Mouse (Mus musculus) thymus, postnatal 25 days (tissue): ENCODE results near the gene Svbp.

ENCODE experiments used
- DNase-seq: peaks from one replicate; pipeline ENCODE4 v3.0.0; 2022

Gene Svbp

DNA sequence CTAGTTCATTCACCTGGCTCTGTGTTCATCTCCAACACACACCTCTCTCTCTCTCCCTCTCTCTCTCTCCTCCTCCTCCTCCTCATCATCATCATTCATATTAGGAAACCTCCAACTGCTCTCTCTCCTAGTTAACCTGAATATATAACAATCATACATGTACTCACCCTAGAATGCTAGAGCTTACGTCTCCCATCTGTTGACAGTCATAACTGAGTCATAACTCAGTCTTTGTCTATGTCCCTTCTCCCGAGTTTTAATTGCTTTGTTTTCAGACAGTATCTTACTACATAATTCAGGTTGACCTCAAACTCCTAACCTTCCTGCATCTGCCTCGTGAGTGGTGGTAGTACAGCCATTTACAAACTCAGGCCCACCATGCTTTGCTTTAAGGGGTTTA, 3.8 kb upstream of the Svbp start:
- no peak for DNase-seq

DNA sequence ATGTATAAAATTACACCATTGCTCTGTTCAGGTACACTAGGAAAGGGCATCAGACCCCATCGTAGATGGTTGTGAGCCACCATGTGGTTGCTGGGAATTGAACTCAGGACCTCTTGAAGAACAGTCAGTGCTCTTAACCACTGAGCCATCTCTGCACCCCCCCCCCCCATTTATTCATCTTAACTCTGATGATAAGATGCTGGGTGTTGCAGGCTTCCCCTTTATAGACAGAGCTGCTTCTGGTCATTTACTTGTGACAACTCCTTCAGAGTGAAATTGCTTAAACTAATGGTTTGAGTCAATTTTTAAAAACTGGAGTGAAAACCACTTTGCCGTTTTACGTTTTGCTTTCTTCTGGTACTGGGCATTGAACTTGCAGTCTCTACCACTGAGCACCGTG, 2.3 kb upstream of the Svbp start:
- DNase-seq, result no peak

DNA sequence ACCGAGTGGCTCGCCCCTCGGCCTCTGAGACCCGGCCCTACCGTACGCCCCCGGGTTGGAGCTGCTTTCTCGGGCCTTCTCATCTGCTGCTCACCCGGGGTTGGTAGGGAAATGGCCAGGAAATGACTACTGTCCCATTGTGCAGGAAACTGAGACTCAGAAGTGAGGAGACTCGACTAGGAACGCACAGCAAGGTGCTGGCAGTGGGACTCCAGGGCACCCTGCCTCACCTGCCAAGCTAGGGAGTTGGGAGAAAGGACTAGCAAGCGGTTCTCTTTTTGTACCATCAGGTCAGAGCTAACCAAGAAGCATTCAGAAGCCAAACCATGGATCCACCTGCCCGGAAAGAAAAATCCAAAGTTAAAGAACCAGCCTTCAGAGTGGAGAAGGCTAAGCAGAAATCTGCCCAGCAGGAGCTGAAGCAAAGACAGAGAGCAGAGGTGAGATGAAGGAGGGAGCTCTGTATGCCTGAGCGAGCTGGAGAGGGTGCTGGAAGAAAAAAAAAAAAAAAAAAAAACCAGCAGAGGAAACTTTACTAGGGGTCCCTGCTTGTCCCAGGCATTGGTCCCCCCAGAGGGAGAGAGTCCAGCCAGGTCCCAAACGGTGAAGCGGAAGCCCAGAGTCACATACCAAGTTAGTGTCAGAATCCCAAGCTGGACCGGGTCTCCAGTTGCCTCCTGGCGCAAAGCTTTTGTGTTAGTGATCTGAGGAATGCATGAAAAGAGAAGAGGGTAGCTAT, 645 bp downstream of the Svbp start:
- no peak for DNase-seq

DNA sequence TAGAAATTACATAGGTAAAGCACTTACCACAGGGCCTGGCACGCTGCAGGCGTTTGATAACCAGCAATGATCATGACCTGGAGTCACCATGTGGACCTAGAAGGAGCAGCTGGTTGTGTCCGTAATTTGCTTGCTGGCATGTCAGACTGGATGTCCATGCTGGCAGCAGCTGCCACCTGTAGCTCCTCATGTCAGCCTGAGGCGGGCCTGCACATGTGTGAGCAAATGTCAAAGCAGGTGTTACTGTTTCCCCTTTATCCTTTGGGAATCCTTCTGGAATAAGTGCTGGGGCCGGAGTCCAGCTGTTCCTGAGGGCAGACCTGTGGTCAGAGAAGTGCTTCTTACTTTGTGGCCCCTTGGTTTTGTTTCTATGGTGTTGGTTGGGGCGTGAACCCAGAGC, 3.0 kb downstream of the Svbp start:
- DNase-seq, result no peak

DNA sequence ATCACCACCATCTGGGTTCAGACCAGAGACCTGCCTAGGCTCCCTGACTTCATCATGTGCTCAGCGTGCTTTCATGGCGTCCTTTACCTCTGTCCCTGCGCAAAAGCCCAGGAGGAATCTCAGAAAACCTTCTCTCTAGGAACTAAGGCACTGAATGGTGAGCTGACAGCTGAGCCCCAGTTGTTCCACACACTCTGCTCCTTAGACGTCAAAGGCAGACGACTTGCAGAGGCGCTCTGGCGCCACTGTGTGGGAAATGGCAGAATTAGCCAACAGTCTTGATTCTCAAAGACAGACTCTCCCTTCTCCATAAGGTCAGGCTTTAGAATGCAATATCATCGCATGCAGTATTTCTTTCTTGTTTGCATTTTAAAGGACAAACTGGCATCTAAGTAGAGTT, 9.6 kb downstream of the Svbp start:
- DNase-seq, result peak; percentile 59

DNA sequence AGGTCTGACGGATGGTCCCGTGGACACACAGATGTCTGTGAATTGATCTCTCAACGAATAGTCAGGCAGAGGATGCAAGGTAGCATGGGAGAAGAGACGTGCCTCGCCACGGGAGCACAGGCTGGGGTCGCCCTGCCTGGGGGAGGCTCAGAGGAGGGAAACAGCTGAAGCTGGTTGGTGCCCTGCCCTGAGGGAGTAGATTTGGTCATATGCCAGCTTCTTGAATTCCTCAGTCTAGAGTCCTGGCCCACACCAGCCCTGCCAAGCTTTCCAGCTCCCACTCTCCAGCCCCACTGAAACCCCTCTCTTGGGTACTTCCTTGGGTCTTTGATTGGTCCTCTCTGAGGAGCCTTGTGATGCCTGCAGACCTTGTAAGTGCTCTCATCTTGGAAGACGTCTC, 21.6 kb downstream of the Svbp start:
- no peak for DNase-seq

DNA sequence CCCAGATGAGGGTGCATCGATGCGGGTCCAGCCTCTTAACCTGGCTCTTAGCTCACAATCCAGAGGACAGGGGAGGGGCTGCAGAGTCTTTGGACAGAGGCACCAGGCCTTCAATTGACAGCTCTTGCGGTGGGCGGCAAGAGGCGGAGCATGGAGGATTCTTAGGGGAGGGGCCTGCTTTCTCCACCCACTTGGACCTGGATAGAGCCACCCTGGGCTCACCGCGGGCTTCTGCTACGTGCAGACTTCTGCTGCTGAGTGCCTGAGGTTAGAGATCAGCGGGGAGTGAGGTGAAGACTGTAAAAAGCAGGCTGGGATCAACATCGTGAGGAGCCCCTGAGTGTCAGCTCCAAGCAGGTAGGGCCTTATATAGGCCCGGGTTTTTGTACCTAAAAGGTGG, 23.1 kb downstream of the Svbp start, which contains the start of gene Tmem269:
Gene Tmem269, minus strand, starts transcription at position 49 of the 400 bp plus-strand sequence.
- DNase-seq, result no peak

DNA sequence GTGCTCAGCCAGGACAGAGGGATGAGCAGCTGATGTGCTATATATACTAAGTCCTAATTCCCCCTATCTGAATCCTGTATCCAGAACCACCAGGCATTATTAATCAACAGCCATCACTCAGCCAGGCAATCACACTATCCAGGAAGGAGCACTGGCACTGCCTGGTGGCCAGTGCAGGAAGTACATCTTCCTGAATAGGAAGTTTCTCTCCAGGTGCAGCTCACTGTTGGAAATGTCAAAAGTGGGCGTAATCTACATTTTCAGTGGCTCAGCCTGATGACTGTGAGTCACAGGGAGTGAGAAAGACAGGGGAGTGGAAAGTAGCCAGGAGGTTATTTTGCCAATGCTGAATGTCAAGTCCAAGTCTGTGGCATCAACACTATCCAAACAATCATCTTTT, 28.6 kb downstream of the Svbp start:
- DNase-seq, result peak; percentile 11

DNA sequence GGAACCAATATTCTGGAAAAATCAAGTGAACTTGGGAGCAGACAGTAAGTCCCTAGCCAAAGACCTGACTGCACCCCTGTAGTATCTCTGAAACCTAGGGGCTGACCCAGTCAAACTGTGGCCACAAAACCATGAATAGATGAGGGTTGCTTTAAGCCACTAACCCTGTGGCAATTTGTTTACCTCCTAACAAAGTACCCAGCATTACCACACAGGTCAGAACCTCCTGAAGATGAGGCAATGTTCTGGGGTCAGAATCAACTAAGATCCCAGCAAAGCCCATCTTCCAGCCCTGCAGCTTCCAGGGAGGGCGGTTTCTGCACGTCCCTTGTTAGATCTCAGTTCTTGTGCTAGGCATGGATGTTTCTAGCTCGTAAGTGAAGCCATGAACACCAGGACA, 29.4 kb downstream of the Svbp start:
- DNase-seq, result no peak

DNA sequence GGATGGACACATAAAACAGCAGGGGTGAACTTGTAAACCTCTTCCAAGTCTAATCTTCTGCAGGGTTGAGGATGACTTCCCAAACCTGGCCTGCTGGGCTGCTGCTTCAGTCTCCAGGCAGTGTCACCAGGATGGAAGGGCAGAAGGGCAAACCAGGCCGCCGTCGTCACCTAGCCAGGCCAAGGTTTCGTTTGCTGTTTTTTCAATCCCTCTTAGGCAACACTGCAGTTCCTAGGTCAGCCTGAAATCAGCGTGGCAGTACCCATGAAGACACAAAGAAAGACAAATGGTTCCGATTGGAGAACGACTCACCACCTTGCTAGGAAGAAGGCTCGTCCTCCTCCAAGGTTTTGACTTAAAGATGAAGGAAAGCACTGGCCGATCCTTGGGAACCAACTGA, 30.6 kb downstream of the Svbp start:
- DNase-seq, result no peak

DNA sequence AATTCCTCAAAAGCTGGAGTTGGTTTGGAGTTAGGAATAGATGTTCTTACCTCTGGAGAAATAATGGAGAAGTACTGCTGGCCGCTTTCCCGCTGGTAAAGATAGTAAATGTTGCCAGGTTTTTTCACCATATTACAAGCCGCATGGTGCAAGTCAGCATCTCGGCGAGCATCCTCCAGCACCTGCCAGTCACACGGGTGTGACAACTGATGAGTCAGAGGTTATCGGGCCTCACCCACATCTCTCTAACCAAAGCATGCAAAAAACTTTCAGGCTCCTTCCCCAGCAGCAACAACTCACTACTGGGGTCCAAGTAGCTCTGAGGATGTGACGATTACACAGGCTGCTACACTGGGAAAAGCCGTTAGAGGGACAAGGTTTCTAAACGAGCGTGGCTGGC, 31.6 kb downstream of the Svbp start:
- DNase-seq, result no peak

DNA sequence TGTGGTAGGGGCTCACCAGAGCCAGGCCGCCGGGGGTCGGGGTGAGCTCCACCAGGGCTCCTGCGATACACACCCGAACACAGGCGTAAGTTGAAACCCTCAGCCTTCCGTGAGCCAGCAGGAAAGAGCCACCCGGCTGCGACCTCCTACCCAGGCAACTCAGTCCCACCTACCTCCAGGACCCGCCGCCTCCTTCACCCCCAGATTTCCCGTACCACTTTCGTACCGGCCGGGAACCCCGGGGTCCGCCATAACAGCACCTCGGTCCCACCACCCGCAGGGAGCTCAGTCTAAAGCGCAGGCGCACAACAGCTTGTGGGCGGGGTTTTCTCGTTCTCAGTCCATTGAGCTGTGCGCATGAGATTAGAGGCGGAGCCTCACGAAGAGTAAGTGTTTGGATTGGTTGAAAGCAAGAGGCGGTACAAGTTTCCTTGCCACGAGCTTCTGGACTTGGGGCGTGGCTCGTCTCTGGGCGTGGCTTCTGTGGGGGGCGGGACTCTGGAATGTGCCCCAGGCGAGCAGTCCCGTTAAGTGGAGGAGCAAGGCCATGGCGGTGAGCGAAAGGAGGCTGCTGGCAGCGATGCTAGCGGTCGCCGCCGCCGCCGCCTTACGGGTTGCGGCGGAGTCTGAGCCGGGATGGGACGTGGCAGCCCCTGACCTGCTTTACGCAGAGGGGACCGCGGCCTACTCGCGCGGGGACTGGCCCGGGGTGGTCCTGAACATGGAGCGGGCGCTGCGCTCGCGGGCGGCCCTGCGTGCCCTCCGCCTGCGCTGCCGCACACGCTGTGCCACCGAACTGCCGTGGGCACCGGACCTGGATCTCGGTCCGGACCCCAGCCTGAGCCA, 37.5 kb downstream of the Svbp start, which contains the start of the genes AU022252 and P3h1:
Gene AU022252, minus strand, starts transcription at position 303 of the 846 bp plus-strand sequence.
Gene P3h1, plus strand, starts transcription at position 506 of the 846 bp plus-strand sequence.
- DNase-seq, result peak; percentile 100

DNA sequence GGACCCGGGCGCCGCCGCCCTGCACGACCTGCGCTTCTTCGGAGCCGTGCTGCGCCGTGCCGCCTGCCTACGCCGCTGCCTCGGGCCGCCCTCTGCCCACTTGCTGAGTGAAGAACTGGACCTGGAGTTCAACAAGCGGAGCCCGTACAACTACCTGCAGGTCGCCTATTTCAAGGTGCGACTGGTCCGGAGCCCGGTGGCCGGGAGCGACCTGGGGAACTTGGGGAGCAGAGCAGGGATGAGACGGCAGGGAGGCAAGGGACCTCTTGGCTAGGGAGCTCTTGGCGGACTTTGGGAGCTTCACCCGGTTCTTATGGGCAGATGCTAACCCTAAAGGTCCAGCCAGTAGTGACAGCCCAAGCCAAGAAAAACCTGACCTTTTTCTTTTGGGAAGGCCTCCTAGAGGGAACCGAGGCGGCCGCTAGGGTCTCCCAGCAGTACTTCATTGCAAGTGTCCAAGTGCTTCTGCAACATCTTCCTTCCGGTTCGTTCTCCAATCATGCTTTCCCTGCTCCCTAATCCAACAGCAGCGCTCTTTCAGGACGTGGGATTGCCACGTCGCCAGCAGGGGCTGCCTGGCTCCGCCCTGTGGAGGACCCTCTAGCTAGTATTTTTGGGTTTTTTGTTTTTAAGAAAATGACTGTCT, 38.3 kb downstream of the Svbp start:
- no peak for DNase-seq

DNA sequence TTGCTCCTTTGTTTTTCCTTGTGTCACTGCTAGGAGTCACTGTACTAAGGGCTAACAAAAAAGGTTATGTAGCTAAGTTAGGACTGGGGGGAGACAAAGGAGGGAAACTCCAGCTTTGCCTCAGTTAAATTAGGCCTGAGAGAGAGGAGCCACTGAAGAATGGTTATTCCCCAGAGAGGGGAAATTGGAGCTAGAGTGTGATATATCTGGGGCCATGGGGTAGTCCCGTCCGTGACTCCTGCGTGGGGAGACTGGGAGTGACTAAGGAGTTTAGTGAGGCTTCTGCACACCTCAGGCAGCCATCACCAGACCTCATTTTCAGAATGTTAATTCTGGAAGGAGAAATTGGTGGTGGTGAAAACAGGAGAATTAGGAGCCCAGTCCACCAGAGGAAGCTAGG, 39.2 kb downstream of the Svbp start:
- DNase-seq, result no peak

DNA sequence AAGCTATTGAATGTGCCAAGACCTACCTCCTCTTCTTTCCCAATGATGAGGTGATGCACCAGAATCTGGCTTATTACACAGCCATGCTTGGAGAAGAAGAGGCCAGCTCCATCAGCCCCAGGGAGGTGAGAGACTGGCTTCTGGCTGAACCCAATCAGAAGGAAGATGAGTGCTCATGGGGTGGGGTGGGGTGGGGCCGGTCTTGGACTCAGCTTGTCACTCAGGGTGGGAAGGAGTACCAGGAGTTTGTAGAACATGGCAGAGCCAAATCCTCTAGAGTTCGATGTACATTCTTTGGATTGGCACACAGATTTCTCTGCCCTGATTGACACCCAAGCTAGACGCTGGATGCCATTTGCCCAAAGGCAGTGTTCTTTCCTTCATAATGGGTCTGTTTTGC, 43.6 kb downstream of the Svbp start:
- no peak for DNase-seq

DNA sequence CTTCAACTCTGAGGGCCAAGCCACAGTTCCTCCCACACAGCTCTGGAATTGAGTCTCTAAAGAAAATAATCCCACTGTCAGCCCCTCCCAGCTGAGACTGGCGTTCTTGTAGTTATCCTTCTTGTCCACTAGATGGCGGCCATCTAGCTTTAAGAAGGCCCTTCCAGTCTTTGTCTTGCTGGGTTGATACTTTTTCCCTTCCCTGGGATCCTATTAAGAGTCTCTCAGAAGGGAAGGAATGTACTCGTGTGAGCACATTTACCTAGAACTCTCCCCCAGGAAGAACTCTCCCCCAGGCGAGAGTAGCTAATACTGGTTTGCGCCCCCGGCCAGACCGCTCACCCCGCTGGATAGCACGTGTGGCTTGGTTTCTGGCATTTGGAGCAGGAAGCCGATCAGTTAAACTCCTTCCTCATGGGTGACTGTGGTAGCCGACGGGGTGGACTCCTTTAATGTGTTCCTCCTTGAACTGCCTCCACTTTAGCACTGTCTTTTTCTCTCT, 44.1 kb downstream of the Svbp start:
- peak; percentile 31 for DNase-seq

DNA sequence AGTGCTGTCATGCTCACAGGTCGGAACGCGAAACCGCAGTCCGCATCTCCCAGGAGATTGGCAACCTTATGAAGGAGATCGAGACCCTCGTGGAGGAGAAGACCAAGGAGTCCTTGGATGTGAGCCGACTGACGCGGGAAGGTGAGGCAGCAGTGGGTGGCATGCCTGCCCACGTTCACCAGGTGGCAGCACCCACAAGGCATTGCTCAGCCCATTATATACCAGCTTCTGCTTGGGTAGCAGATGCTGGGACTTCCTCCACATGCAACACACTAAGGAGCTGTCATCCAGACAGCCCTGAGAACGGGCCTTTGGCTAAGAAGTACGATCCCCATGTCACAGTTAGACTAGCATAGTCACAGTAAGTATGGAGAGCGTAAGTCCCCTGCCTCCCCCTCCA, 46.6 kb downstream of the Svbp start:
- peak; percentile 52 for DNase-seq

DNA sequence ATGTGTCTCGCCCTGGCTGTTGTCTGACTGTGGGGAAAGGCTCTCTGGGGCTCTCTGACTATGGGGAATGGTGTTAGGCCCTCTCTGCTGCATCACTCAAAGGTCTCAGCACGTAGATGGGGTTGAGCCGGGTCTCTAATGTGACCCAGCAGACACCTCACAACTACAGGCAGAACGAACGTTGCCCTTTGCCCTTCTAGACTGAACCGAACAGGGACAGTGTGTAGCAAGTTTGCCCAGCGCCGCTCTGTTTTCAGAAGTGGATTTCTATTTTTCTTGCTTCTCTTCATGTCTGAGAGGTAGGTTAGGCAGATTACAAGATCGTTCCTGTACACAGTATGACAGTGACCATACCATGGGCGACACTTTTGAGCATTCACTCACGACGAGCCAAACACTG, 47.5 kb downstream of the Svbp start:
- no peak for DNase-seq

DNA sequence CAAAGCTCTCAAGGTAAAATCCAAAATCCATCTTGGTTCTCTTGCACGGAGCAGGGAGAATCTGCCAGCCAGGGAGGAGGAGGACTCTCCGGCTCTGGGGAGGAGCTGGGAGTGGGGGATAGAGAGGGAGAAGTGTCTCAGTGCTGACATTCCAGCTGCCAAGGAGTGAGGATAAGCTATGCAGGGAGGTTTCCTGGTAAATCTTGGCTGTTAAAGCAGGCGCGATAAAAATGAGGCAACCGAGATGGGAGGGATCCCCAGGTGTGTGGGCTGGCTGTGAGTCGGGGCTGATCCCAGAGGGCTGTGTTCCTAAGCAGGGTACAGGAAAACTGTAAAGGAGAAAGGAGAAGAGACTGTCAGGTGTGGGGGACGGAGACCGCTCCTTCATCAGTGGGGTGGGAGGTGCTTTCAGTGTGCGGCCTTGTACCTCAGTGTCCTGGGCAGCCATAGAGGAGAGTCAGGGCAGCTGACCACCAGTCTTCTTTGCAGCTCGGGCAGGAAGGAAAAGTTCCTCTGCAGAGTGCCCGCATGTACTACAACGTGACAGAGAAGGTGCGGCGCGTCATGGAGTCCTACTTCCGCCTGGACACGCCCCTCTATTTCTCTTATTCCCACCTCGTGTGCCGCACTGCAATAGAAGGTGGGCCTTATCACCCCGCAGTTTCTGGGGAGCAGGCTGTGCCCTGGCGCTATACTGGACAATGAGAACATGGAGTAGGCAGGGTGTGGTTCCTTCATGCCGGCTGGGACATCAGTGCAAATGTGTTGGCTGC, 49.5 kb downstream of the Svbp start:
- DNase-seq, result no peak

DNA sequence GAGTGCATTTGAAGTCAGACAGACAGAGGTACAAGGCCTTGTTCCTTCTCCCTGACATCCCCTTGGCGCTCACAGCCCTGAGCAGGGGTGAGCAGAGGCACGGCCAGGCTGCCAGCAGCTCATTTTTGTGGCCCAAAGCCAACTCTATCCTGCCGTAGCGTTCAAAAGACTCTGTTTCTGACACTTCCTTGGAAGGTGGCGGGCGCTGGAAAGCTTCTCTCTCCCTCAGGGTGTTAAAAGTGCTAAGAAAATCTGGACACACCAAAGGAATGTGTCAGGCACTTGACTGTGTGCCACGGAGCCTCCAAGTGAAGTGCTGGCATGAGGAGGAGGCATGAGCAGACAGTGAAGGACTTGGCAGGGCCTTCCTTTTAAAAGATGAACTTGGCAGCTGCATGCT, 50.5 kb downstream of the Svbp start:
- DNase-seq, result no peak

DNA sequence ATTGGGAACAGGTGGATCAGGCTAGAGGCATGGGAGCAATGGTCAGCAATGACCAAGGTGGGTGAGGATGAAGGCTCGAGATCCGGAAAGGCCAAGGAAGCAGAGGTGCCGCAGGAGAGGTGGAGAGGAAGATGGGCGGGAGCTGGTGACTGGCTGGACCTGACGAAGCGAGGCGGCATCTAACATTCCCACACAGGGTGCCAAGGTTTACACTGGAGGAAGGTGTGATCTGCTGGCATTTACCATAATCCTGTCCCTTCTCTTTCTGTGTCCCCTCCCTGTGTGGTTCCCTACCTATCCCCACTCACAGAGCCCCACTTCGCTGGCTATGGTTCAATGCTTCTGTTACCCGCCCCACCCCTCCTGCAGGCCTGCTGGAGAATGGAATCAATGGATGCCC, 50.9 kb downstream of the Svbp start:
- DNase-seq, result no peak

DNA sequence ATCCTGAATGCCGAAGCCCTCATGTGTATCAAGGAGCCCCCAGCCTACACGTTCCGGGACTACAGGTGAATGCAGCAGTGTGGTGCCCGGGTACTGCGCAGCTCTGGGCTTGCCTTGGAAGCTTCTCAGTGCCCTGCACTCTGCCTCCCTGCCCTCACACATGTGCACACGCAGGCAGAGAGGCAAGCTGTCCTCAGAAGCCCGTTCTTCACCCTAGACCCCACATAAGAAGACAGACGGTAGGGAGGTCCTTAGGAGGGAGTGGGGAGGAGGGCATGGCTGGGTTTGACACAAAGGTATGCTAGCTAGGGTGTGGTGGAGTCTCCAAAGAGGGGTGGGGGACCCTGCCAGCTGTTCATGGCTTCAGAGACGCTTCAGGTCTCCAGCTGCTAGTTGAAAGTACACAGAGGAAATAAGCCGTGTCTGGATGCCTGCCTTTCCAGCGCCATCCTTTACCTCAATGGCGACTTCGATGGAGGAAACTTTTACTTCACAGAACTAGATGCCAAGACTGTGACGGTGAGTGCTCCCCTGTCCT, 51.7 kb downstream of the Svbp start:
- peak; percentile 35 for DNase-seq
